Mouse (Mus musculus): ENCODE data around the gene Polm.

- TF ChIP-seq CTCF (IDR thresholded peaks at IDR 0.05; ENCODE audit: control insufficient read depth, insufficient read depth, insufficient read length) (no peak), MAX (IDR thresholded peaks at IDR 0.05) (no peak), CEBPB (IDR thresholded peaks at IDR 0.05; ENCODE audit: low read depth) (no peak), MYOD1 (IDR thresholded peaks at IDR 0.05; ENCODE audit: control insufficient read depth, insufficient read length, low read depth) (no peak), USF1 (IDR thresholded peaks at IDR 0.05; ENCODE audit: low read depth) (no peak), FOSL1 (IDR thresholded peaks at IDR 0.05; ENCODE audit: insufficient read depth, low read length, poor library complexity, severe bottlenecking) (no peak)
Measured at GRCm38 (mm10) chr11:5860639-5861038, 22.8 kb upstream of the Polm start.

All from C2C12 (cell line).